Mouse (Mus musculus) forebrain, embryonic 14.5 days (tissue): ENCODE results near the gene Tph1. TPM values are rescaled to one million over a fixed set of nuclear protein-coding genes. Genes with fewer than 3 reads are reported as not detected.
A peak's percentile ranks its signal among the peaks of the same experiment; 100 is the strongest.

ENCODE experiments used
- ATAC-seq: fragments of 200-750 bp; cut with Nextera tagmentation; 2 replicates; pipeline ENCODE4 v1.8.0; 2017; ENCODE audit warnings: mild to moderate bottlenecking, moderate library complexity
- DNase-seq: peaks from one replicate; pipeline ENCODE4 v3.0.0-alpha.2; 2015; ENCODE audit warnings: low spot score
- H3K27ac ChIP-seq: fragments of 300-500 bp; sonication (generic); 2 replicates; pipeline ENCODE4 v1.5.1; 2014; ENCODE audit warnings: low read depth, mild to moderate bottlenecking, control low read depth, low read length, moderate library complexity
- H3K27me3 ChIP-seq: fragments of 300-500 bp; sonication (generic); replicated peaks from 2 replicates; pipeline ENCODE4 v1.6.1; 2014; ENCODE audit warnings: low read length, control low read depth, mixed read lengths; ENCODE audit not compliant: control insufficient read depth, insufficient read depth
- H3K36me3 ChIP-seq: fragments of 300-500 bp; sonication (generic); 2 replicates; pipeline ENCODE4 v1.6.1; 2014; ENCODE audit warnings: low read length, control low read depth; ENCODE audit not compliant: control insufficient read depth, insufficient read depth
- H3K4me1 ChIP-seq: fragments of 300-500 bp; sonication (generic); 2 replicates; pipeline ENCODE4 v1.6.1; 2014; ENCODE audit warnings: antibody characterized with exemption, low read length, control low read depth; ENCODE audit not compliant: control insufficient read depth, insufficient read depth
- H3K4me2 ChIP-seq: fragments of 300-500 bp; sonication (generic); 2 replicates; pipeline ENCODE4 v1.6.1; 2014; ENCODE audit warnings: mild to moderate bottlenecking, control low read depth, low read length
- H3K4me3 ChIP-seq: fragments of 300-500 bp; sonication (generic); 2 replicates; pipeline ENCODE4 v1.5.1; 2014; ENCODE audit warnings: low read depth, low read length, control low read depth
- H3K9ac ChIP-seq: fragments of 300-500 bp; sonication (generic); 2 replicates; pipeline ENCODE4 v1.6.1; 2014; ENCODE audit warnings: mild to moderate bottlenecking, low read length, control low read depth, moderate library complexity
- H3K9me3 ChIP-seq: fragments of 300-500 bp; sonication (generic); replicated peaks from 2 replicates; pipeline ENCODE4 v1.6.1; 2016; ENCODE audit warnings: low read length, control low read depth, mixed read lengths; ENCODE audit not compliant: control insufficient read depth
- WGBS: fragments of 180-500 bp; shearing (Covaris S2); extraction: QIAGEN DNeasy Blood & Tissue Kit; methylation state at CpG from one replicate; pipeline ENCODE4 v1.1.7; 2014; 5-methylcytosine and 5-hydroxymethylcytosine counted together
- polyA plus RNA-seq: library from polyadenylated mRNA; unstranded; fragments of >200 nt; fragmentation: Nextera tagmentation; extraction: Ambion mirVana; gene quantifications from 2 replicates; pipeline ENCODE4 v1.2.1, GENCODE M21; 2014

The Tph1 gene
- polyA plus RNA-seq, 1 experiment from 2014 or later, result 0.41 TPM

DNA sequence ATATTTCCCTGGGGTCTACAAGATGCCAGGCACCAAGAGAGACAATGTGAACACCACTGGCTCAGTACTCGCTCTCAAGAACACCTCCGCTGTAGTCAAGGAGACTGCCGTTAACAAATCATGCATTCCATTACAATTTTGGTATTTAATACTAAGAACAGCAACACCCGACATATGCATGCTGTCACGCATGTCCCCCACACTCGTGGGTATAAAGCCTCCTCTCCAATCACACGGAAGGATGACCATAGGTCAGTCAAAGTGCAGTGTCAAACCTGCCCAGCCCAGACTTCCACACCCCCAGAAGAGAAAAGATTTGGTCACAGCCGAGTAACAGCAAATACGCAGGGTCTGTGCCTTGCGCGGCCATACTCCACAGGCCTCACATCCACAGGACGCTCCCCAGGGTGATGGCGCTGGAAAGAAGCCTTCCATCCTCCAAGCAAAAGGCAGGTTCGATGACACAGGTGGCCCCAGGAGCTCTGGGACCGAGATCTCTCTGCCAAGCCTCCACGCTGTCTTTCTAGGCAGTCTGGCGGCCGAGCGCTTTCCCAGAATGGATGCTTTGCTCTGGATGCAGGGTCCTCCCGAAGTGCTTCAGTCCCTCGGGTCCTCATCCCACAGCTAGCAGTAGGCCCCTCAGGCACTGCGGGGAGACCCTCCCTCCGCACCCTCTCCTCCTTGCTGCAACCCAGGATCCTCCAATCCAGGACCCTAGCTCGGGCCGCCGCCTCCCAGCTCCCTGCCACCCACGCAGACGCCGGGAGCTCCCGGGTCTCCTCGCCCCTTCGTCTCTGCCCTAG lies 33.2 kb downstream of the Tph1 start:
- Histone ChIP-seq H3K4me1 (0 out of 2 replicates have a peak, but pooled peaks cover 7% of the 10 kb centered on the region), H3K4me2 (peak overlapping the region; percentile 65), H3K9ac (peak overlapping the region; percentile 81), H3K9me3 (no peaks in the 10 kb centered on the region), H3K36me3 (peaks cover 5% of the 10 kb centered on the region; the same call in 1 of the 2 replicates), H3K4me3 (peak overlapping the region; percentile 55), H3K27ac (peak overlapping the region; percentile 77), H3K27me3 (no peaks in the 10 kb centered on the region)
- 9% methylated on average over 30 of the region's 32 CpGs for WGBS
- peak; percentile 19 for DNase-seq
- no peak; the same call in none of the 2 replicates for ATAC-seq

DNA sequence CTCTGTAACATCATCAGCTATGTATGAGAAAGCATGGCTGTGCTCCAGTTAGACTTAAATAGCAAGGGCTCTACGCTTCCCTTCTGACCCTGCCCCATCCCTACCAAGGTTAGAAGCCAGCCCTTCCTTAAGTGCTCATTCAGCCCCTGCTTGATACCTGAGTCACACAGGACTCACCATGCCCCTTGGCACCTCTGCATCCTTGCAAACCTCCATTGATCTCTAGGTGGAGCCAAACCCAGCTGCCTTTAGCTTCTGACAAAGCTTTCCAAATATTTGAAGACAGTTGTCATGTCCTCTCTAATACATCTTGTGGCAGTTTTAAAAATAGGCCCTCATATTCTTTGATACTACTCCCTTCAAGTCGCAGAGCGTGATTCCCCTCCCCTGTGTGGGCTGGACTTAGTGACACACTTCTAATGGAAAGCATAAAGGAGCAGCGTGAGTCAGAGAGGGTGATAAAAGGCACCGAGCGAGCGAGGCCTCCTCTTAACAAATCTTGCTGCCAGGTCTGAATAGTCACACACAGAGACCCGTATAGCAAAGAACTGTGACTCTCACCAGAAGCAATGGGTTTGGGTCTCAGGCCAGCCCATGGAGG lies 43.9 kb downstream of the Tph1 start:
- Histone ChIP-seq H3K36me3 (peaks cover 19% of the 10 kb centered on the region), H3K4me2 (no peak overlapping the region), H3K4me1 (no peaks in the 10 kb centered on the region), H3K9me3 (no peaks in the 10 kb centered on the region), H3K27me3 (no peaks in the 10 kb centered on the region), H3K27ac (no peak overlapping the region), H3K9ac (0 out of 2 replicates have a peak overlapping the region, but pooled peaks have one; percentile 17), H3K4me3 (no peak overlapping the region)
- no peak for ATAC-seq
- DNase-seq, result no peak
- 29% methylated on average over 8 of the region's 8 CpGs for WGBS

DNA sequence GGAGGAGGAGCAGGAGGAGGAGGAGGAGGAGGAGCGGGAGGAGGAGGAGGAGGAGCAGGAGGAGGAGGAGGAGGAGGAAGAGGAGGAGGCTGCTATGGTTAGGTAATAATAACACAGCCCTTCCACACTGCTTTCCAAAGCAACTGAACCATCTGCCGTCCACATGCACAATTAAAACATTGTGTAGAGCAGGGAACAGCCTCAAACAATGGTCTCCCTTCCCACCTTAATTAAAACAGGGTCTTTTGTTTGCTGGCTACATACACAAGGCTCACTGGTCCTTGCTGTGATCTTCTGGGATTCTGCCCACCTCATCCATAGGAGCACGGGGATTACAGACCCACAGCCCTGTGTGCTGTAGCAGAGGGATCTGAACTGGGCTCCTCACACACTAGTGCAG lies 48.4 kb downstream of the Tph1 start:
- Histone ChIP-seq H3K4me3 (no peak overlapping the region), H3K27me3 (no peaks in the 10 kb centered on the region), H3K4me1 (no peaks in the 10 kb centered on the region), H3K27ac (no peak overlapping the region), H3K9me3 (no peaks in the 10 kb centered on the region), H3K36me3 (peaks cover 13% of the 10 kb centered on the region; the same call in 1 of the 2 replicates), H3K9ac (no peak overlapping the region), H3K4me2 (no peak overlapping the region)
- ATAC-seq (no peak), DNase-seq (no peak)
- WGBS, result 16% methylated on average over 2 of the region's 3 CpGs

DNA sequence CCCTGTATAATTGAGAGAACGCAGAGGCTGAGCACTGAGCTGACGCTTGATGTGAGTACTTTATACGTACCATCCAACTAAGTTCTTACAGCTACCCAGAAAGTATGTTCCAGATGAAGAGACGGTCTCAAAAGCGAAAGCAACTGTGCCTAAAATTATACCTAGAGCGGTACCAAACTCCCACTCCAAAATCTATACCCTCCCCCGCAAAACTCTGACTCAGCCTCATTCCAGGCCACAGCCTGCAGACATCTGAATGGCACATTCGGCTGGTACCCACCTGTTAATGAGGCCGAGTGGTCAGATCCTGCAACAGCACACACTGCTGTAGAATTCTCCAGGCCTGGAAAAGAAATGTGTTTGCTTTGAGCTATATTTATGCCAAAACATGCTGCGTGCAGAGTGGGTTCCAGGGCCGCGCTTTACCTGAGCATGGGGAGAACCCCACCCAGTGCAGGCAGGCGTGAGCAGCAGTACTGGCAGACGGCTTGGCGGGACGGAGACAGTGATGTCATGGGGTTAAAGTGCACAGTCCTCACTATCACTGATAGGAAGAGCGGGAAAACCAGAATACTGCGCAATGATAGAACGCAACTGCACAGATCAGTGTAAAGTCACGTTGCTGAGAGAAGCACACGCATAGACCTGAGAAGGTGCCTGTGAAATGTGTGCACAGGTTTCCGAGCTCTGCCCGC lies 53.8 kb downstream of the Tph1 start:
- no peaks in the 10 kb centered on the region for H3K4me1 ChIP-seq
- 93% methylated on average over 23 of the region's 23 CpGs for WGBS
- no peaks in the 10 kb centered on the region for H3K9me3 ChIP-seq
- H3K9ac ChIP-seq, result no peak overlapping the region
- DNase-seq (no peak), ATAC-seq (no peak)
- peaks cover 29% of the 10 kb centered on the region for H3K36me3 ChIP-seq
- H3K27me3 ChIP-seq, result no peaks in the 10 kb centered on the region
- H3K4me3 ChIP-seq, result no peak overlapping the region
- no peak overlapping the region for H3K27ac ChIP-seq
- H3K4me2 ChIP-seq, result no peak overlapping the region

DNA sequence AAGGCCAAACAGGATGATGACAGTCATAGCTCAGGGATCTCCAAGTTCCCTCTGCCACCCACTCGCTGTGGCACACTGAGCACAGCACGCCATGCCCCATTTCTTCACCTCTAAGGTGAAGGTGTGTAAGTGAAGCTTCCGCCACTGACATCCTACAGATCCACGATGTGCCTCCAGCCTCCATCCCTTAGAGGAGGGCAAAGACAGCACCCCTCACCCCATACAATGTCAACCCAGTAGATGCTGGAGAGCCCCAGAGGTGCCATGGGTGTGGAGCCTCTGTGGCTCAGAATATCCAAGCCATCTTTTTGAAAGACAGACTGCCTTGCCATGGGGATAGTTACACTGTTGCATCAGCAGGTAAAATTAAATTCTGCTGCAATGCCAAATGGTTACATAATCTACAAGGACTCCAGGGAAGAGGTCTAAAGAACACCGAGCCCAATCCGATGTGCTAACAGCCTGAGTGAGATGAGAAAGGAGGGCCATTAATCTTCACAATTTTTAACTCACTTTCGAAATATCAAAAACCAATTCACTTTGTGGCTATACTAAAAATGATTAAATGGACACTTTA lies 55.8 kb downstream of the Tph1 start:
- Histone ChIP-seq H3K9me3 (no peaks in the 10 kb centered on the region), H3K4me3 (no peak overlapping the region), H3K36me3 (peaks cover 36% of the 10 kb centered on the region), H3K4me1 (no peaks in the 10 kb centered on the region), H3K27ac (no peak overlapping the region), H3K27me3 (no peaks in the 10 kb centered on the region), H3K4me2 (no peak overlapping the region), H3K9ac (no peak overlapping the region)
- ATAC-seq (no peak), DNase-seq (no peak)
- WGBS, result 96% methylated on average over 7 of the region's 7 CpGs

DNA sequence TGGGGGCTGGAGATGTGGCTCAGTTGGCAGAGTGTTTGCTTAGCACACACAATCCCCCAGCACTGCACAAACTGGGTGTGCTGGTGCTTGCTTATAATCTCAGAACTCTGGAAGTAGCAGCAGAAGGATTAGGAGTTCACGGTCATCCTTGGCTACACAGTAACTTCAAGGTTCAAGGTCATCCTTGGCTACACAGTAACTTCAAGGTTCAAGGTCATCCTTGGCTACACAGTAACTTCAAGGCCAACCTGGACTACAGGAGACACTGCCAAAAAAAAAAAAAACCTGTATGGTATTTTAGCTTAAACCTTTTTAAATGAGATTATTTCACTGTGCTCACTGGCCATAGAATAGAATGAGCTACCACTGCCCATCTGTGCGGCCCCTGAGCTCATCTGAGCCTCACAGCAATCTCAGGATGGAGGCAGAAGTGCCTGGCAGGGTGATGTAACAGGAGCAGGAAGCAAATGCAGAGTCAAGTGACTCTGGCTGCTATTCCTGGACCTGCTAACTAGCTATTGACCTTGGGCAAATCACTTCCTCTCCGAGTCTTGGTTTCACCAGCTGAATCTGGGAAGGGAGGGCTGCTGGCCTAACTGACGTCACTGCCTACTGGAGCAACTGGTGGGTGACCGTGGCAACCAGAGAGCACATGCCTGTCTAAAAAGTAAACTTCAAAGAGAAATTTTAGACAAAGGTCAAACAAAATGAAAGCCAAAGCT lies 56.9 kb downstream of the Tph1 start:
- DNase-seq (no peak), ATAC-seq (no peak)
- H3K4me1 ChIP-seq, result no peaks in the 10 kb centered on the region
- H3K27me3 ChIP-seq, result no peaks in the 10 kb centered on the region
- WGBS, result 78% methylated on average over 5 of the region's 5 CpGs
- no peak overlapping the region for H3K27ac ChIP-seq
- no peaks in the 10 kb centered on the region for H3K9me3 ChIP-seq
- no peak overlapping the region for H3K4me3 ChIP-seq
- H3K4me2 ChIP-seq, result no peak overlapping the region
- H3K36me3 ChIP-seq, result peaks cover 32% of the 10 kb centered on the region
- no peak overlapping the region for H3K9ac ChIP-seq

DNA sequence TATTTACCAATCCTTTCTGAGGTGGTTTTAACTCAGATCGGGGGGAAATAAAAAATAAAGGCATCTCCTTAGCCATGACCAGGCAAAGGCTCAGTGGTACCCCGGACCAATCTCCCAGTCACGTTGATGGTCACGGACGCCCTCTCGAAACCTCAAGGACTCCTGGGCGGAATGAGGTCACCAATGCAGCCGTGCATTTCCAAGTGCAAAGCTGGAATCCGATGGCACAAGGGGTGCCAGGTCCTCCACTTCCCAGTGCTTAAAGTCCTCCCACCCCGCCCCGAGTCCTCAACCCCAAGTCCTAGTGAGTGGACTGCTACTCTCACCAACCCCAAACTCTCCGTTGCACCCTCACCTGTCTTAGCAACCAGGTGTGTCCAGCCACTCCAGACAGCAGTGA lies 58.1 kb downstream of the Tph1 start:
- Histone ChIP-seq H3K27me3 (no peaks in the 10 kb centered on the region), H3K4me3 (no peak overlapping the region), H3K9ac (no peak overlapping the region), H3K4me1 (no peaks in the 10 kb centered on the region), H3K27ac (no peak overlapping the region), H3K9me3 (no peaks in the 10 kb centered on the region), H3K4me2 (no peak overlapping the region), H3K36me3 (peaks cover 26% of the 10 kb centered on the region)
- no peak for DNase-seq
- 98% methylated on average over 12 of the region's 12 CpGs for WGBS
- no peak for ATAC-seq

DNA sequence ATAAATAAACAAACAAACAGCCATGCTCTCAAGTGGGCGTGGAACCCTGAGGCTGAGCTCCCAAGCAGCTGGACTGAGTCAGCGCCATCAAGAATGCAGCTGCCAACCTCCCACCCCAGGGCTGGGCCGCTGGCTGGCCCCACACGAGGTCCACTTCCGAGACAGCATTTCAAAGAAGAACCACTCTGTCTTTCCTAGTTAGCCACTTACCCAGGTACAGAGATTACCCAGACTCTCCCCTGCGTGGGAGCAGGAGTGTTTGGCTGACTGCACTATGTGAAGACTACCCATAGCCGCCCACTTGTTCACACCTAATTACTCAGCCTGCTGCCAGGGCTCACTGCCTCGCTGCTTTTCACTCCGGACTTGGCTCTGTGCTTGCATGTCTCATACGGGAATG lies 59.2 kb downstream of the Tph1 start:
- Histone ChIP-seq H3K27me3 (no peaks in the 10 kb centered on the region), H3K9me3 (no peaks in the 10 kb centered on the region), H3K4me3 (no peak overlapping the region), H3K4me1 (no peaks in the 10 kb centered on the region), H3K4me2 (no peak overlapping the region), H3K36me3 (peaks cover 18% of the 10 kb centered on the region), H3K9ac (no peak overlapping the region), H3K27ac (no peak overlapping the region)
- no peak for ATAC-seq
- 71% methylated on average over 10 of the region's 10 CpGs for WGBS
- peak; percentile 51 for DNase-seq
